Mouse (Mus musculus): Measurements from ENCODE around the gene Upb1. TPM values are rescaled to one million over a fixed set of nuclear protein-coding genes. Genes with fewer than 3 reads are reported as not detected.

Gene Upb1
- total and polyA plus RNA-seq, 3 experiments = 0.70 to 0.89 (median 0.70) TPM

GRCm38 (mm10) chr10:75487131-75487530 lies 86.2 kb downstream of the Upb1 start:
- Histone ChIP-seq H3K9ac (ENCODE audit: low read depth, low read length) (no peak overlapping the region), H3K4me1 (ENCODE audit: control insufficient read depth, insufficient read depth, low read length) (no peaks in the 10 kb centered on the region), H3K36me3 (ENCODE audit: control insufficient read depth, insufficient read depth, low read length) (no peaks in the 10 kb centered on the region), H3K4me3 (no peak overlapping the region), H3K27ac (no peak overlapping the region), H3K27me3 (ENCODE audit: control insufficient read depth, insufficient read depth, low read length) (no peaks in the 10 kb centered on the region), H3K79me2 (replicated peaks; ENCODE audit: control insufficient read depth, insufficient read depth, low read length) (no peaks in the 10 kb centered on the region)
- no peak for DNase-seq
- TF ChIP-seq CTCF (IDR thresholded peaks at IDR 0.05) = no peak
- TF ChIP-seq EP300 (IDR thresholded peaks at IDR 0.05; ENCODE audit: insufficient read depth, low read depth, low read length) = no peak
- no peak for TF ChIP-seq POLR2A (IDR thresholded peaks at IDR 0.05; ENCODE audit: insufficient read depth, low read depth, low read length)
- 59% methylated on average over 3 of the region's 3 CpGs for WGBS
- intact Hi-C loops (cut with DNase I) = loop anchor here (2.0 to 5.0 kb wide), 5 partner anchors 50 to 232 kb away; partner anchors contain the start of gene Adora2a

GRCm38 (mm10) chr10:75489522-75489921 lies 88.6 kb downstream of the Upb1 start:
- no peak for DNase-seq
- 43% methylated on average over 2 of the region's 2 CpGs for whole genome bisulfite sequencing
- no peak overlapping the region for H3K27ac ChIP-seq

GRCm38 (mm10) chr10:75490731-75491130 lies 89.8 kb downstream of the Upb1 start:
- DNase-seq = no peak
- H3K4me3 ChIP-seq = no peak overlapping the region
- H3K4me1 ChIP-seq (ENCODE audit: control insufficient read depth, insufficient read depth, low read length) = peaks cover 1% of the 10 kb centered on the region; the same call in 1 of the 2 replicates
- no peaks in the 10 kb centered on the region for H3K27me3 ChIP-seq (ENCODE audit: control insufficient read depth, insufficient read depth, low read length)
- H3K79me2 ChIP-seq (replicated peaks; ENCODE audit: control insufficient read depth, insufficient read depth, low read length) = no peaks in the 10 kb centered on the region
- 75% methylated on average over 2 of the region's 2 CpGs for WGBS
- H3K9ac ChIP-seq (ENCODE audit: low read depth, low read length) = no peak overlapping the region
- intact Hi-C loops (cut with DNase I) = no loop called here
- H3K36me3 ChIP-seq (ENCODE audit: control insufficient read depth, insufficient read depth, low read length) = no peaks in the 10 kb centered on the region
- TF ChIP-seq EP300 (IDR thresholded peaks at IDR 0.05; ENCODE audit: insufficient read depth, low read depth, low read length) (no peak), POLR2A (IDR thresholded peaks at IDR 0.05; ENCODE audit: insufficient read depth, low read depth, low read length) (no peak), CTCF (IDR thresholded peaks at IDR 0.05) (no peak)
- no peak overlapping the region for H3K27ac ChIP-seq

More at GRCm38 (mm10) chr10:75489522-75489921, 88.6 kb downstream of the Upb1 start:
- Histone ChIP-seq H3K36me3 (ENCODE audit: control insufficient read depth, insufficient read depth, low read length) (no peaks in the 10 kb centered on the region), H3K27me3 (ENCODE audit: control insufficient read depth, insufficient read depth, low read length) (no peaks in the 10 kb centered on the region), H3K4me3 (no peak overlapping the region), H3K4me1 (ENCODE audit: control insufficient read depth, insufficient read depth, low read length) (no peaks in the 10 kb centered on the region), H3K79me2 (replicated peaks; ENCODE audit: control insufficient read depth, insufficient read depth, low read length) (no peaks in the 10 kb centered on the region), H3K9ac (ENCODE audit: low read depth, low read length) (no peak overlapping the region)
- intact Hi-C loops (cut with DNase I) = loop anchor here (5.0 kb wide), 2 partner anchors 172 to 212 kb away; partner anchors contain the start of gene Adora2a
- TF ChIP-seq CTCF (IDR thresholded peaks at IDR 0.05) (no peak), EP300 (IDR thresholded peaks at IDR 0.05; ENCODE audit: insufficient read depth, low read depth, low read length) (no peak), POLR2A (IDR thresholded peaks at IDR 0.05; ENCODE audit: insufficient read depth, low read depth, low read length) (no peak)

Other genes starting within 250 kb of the Upb1 start
- 10 to 100 TPM; 37.9 to 39.6 TPM for gene Specc1l, start 189.0 kb upstream of the Upb1 start, total RNA-seq (2021)
- gene Specc1l, start 189.0 kb upstream of the Upb1 start, polyA plus RNA-seq (2012; rRNA removed) = 17.4 and 17.9 TPM in 2 replicates
- gene Adora2a, start 84.2 kb upstream of the Upb1 start, total RNA-seq (2021) = 1 to 10 TPM; 7.1 to 7.2 TPM
- 14.3 and 18.1 TPM in 2 replicates for gene Adora2a, start 84.2 kb upstream of the Upb1 start, polyA plus RNA-seq (2012; rRNA removed)
- 10 to 100 TPM; 61.1 to 65.8 TPM for gene Snrpd3, start 116.4 kb downstream of the Upb1 start, total RNA-seq (2021)
- 20.8 and 24.8 TPM in 2 replicates for gene Snrpd3, start 116.4 kb downstream of the Upb1 start, polyA plus RNA-seq (2012; rRNA removed)
- 10 to 100 TPM; 33.2 to 37.7 TPM for gene Gucd1, start 116.9 kb downstream of the Upb1 start, total RNA-seq (2021)
- 44.7 and 50.3 TPM in 2 replicates for gene Gucd1, start 116.9 kb downstream of the Upb1 start, polyA plus RNA-seq (2012; rRNA removed)
- gene Lrrc75b, start 159.2 kb downstream of the Upb1 start, total RNA-seq (2021) = under 1 TPM; 0.66 to 0.84 TPM
- 1.00 and 1.3 TPM in 2 replicates for gene Lrrc75b, start 159.2 kb downstream of the Upb1 start, polyA plus RNA-seq (2012; rRNA removed)
- gene Ggt1, start 160.5 kb downstream of the Upb1 start, total RNA-seq (2021) = under 1 TPM in 1 of 2 experiments, not detected in 1; 0.31 TPM
- gene Ggt1, start 160.5 kb downstream of the Upb1 start, polyA plus RNA-seq (2012; rRNA removed) = 0.35 TPM in 1 of 2 replicates, not detected in the other
- 1 to 10 TPM; 3.8 to 7.9 TPM for gene Ggt5, start 188.2 kb downstream of the Upb1 start, total RNA-seq (2021)
- gene Ggt5, start 188.2 kb downstream of the Upb1 start, polyA plus RNA-seq (2012; rRNA removed) = 41.9 TPM in 2 replicates
- 1 to 10 TPM; 1.3 to 1.8 TPM for gene Susd2, start 242.9 kb downstream of the Upb1 start, total RNA-seq (2021)
- 4.3 TPM in 2 replicates for gene Susd2, start 242.9 kb downstream of the Upb1 start, polyA plus RNA-seq (2012; rRNA removed)

Measured in heart, adult 2 months (tissue).